Mouse (Mus musculus): ENCODE measurements at regions not wholly inside any gene's neighbourhood (a gene's known extent, or its start where the extent isn't known, plus 50 kb on each side); places are given as distances from the start of the nearest gene placed in this dataset.

DNA sequence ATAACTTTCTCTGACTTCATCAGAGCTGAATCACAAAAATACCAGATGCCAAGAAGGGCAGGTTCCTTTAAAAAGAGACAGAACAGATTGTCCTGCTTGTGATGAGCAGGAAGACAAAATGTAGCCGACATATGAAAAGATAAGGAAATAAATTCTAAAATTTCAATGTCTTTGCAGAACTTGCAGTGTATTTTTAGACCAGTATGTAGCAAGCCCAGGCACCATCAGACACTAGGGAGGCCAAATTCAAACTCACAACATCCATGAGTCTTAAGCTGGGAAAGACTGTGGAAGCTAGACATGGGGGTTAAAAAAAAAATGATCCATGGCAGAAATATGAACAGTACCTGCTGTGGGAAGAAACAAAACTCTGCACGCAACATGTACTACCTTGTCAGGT, 564.7 kb upstream of the Intu start:
- no peaks in the 10 kb centered on the region for H3K4me1 ChIP-seq (ENCODE audit: control insufficient read depth, insufficient read depth, insufficient read length)
- no peak overlapping the region for H3K27ac ChIP-seq (ENCODE audit: insufficient read depth, low read length)
- H3K27me3 ChIP-seq (ENCODE audit: control insufficient read depth, insufficient read depth, low read length), result no peaks in the 10 kb centered on the region
- no peaks in the 10 kb centered on the region for H3K36me3 ChIP-seq (ENCODE audit: control insufficient read depth, insufficient read depth, low read length)
- H3K4me3 ChIP-seq (ENCODE audit: extremely low read depth, insufficient read depth, insufficient read length), result no peak overlapping the region
- DNase-seq (ENCODE audit: low read depth in 1 of 2, low spot score in 2 of 2), result no peak
- TF ChIP-seq CTCF (IDR thresholded peaks at IDR 0.05; ENCODE audit: extremely low read depth, insufficient read depth, insufficient read length, insufficient replicate concordance) (no peak), POLR2A (IDR thresholded peaks at IDR 0.05; ENCODE audit: low read depth, low read length) (no peak)
- WGBS, result 83% methylated on average over 2 of the region's 2 CpGs

GRCm38 (mm10) chr3:39976937-39977336, 554.1 kb upstream of the Intu start:
- no peak for DNase-seq (ENCODE audit: low read depth in 1 of 2, low spot score in 2 of 2)
- no peak overlapping the region for H3K27ac ChIP-seq (ENCODE audit: insufficient read depth, low read length)
- H3K4me3 ChIP-seq (ENCODE audit: extremely low read depth, insufficient read depth, insufficient read length), result no peak overlapping the region
- TF ChIP-seq POLR2A (IDR thresholded peaks at IDR 0.05; ENCODE audit: low read depth, low read length) (no peak), CTCF (IDR thresholded peaks at IDR 0.05; ENCODE audit: extremely low read depth, insufficient read depth, insufficient read length, insufficient replicate concordance) (no peak)
- no peaks in the 10 kb centered on the region for H3K4me1 ChIP-seq (ENCODE audit: control insufficient read depth, insufficient read depth, insufficient read length)
- no peaks in the 10 kb centered on the region for H3K27me3 ChIP-seq (ENCODE audit: control insufficient read depth, insufficient read depth, low read length)
- H3K36me3 ChIP-seq (ENCODE audit: control insufficient read depth, insufficient read depth, low read length), result no peaks in the 10 kb centered on the region
- 88% methylated on average over 2 of the region's 2 CpGs for WGBS

- no peaks in the 10 kb centered on the region for H3K36me3 ChIP-seq (ENCODE audit: control insufficient read depth, insufficient read depth, low read length)
- no peak overlapping the region for H3K4me3 ChIP-seq (ENCODE audit: extremely low read depth, insufficient read depth, insufficient read length)
- H3K4me1 ChIP-seq (ENCODE audit: control insufficient read depth, insufficient read depth, insufficient read length), result no peaks in the 10 kb centered on the region
- DNase-seq (ENCODE audit: low read depth in 1 of 2, low spot score in 2 of 2), result no peak
- H3K27me3 ChIP-seq (ENCODE audit: control insufficient read depth, insufficient read depth, low read length), result no peaks in the 10 kb centered on the region
- WGBS, result 41% methylated on average over 3 of the region's 3 CpGs
- H3K27ac ChIP-seq (ENCODE audit: insufficient read depth, low read length), result no peak overlapping the region
- TF ChIP-seq POLR2A (IDR thresholded peaks at IDR 0.05; ENCODE audit: low read depth, low read length), result no peak
- no peak for TF ChIP-seq CTCF (IDR thresholded peaks at IDR 0.05; ENCODE audit: extremely low read depth, insufficient read depth, insufficient read length, insufficient replicate concordance)
These were observed 552.0 kb upstream of the Intu start for GRCm38 (mm10) chr3:39978916-39979679.

DNA sequence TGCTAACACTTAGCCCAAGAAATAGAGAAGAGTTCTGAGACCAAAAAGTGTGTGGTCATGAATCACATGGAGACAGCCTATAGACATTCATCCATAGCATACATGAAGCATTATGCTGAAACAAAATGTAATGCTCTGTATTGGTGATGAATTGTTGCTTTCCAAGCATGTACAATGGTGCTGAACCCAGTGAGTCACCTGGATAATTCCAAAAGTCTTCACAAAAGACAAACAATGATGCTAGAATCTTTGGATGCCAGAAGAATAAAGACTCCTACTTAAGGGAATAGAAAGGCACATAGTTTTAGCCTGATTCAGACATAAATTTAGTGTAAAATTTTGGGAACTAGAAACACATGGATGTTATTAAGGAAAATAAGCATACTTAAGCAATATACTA, 548.4 kb upstream of the Intu start:
- TF ChIP-seq CTCF (IDR thresholded peaks at IDR 0.05; ENCODE audit: extremely low read depth, insufficient read depth, insufficient read length, insufficient replicate concordance), result no peak
- no peak for TF ChIP-seq POLR2A (IDR thresholded peaks at IDR 0.05; ENCODE audit: low read depth, low read length)
- H3K4me3 ChIP-seq (ENCODE audit: extremely low read depth, insufficient read depth, insufficient read length), result no peak overlapping the region
- no peaks in the 10 kb centered on the region for H3K36me3 ChIP-seq (ENCODE audit: control insufficient read depth, insufficient read depth, low read length)
- no peaks in the 10 kb centered on the region for H3K4me1 ChIP-seq (ENCODE audit: control insufficient read depth, insufficient read depth, insufficient read length)
- no peak for DNase-seq (ENCODE audit: low read depth in 1 of 2, low spot score in 2 of 2)
- no peaks in the 10 kb centered on the region for H3K27me3 ChIP-seq (ENCODE audit: control insufficient read depth, insufficient read depth, low read length)
- no peak overlapping the region for H3K27ac ChIP-seq (ENCODE audit: insufficient read depth, low read length)

DNA sequence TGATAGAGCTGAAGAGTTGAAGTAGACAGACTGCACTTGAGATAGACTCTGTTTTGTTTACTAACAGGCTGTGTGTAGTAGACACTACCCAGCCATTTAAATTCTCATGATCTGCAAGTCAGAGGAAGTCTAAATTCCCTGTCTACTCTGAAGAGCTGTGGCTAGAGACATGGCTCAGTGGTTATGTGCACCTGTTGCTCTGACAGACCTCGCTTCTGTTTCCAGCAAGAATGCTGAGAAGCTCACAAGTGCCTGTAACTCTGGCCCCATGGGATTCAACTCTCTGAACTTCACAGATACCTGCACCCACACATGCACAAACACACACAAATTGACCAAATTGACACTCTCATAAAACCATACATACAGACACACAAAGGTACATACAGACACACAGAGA, 543.4 kb upstream of the Intu start:
- TF ChIP-seq POLR2A (IDR thresholded peaks at IDR 0.05; ENCODE audit: low read depth, low read length), result no peak
- TF ChIP-seq CTCF (IDR thresholded peaks at IDR 0.05; ENCODE audit: extremely low read depth, insufficient read depth, insufficient read length, insufficient replicate concordance), result no peak
- H3K4me3 ChIP-seq (ENCODE audit: extremely low read depth, insufficient read depth, insufficient read length), result no peak overlapping the region
- no peak overlapping the region for H3K27ac ChIP-seq (ENCODE audit: insufficient read depth, low read length)
- no peaks in the 10 kb centered on the region for H3K36me3 ChIP-seq (ENCODE audit: control insufficient read depth, insufficient read depth, low read length)
- no peaks in the 10 kb centered on the region for H3K27me3 ChIP-seq (ENCODE audit: control insufficient read depth, insufficient read depth, low read length)
- no peaks in the 10 kb centered on the region for H3K4me1 ChIP-seq (ENCODE audit: control insufficient read depth, insufficient read depth, insufficient read length)
- no peak for DNase-seq (ENCODE audit: low read depth in 1 of 2, low spot score in 2 of 2)
- 77% methylated on average over 1 of the region's 1 CpGs for WGBS

DNA sequence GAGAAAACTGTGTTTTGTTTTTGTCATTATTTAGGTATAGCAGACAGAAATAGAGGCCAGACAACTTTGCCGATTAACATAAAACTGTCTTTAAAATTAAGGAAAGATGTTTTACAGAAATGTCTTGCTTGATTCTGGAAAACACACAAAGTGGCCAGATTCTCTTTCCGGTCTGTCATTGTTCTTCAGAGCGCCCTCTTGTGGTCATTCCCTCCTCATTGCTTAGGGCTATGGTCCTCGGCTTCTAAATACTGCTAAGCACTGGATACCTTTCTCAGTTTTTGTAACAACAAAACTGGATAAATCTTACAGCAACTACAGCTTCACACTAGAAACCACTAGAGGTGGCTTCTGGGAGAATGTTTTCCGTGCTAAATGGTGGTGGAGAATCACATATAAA, 532.5 kb upstream of the Intu start:
- Histone ChIP-seq H3K4me1 (ENCODE audit: control insufficient read depth, insufficient read depth, insufficient read length) (no peaks in the 10 kb centered on the region), H3K27ac (ENCODE audit: insufficient read depth, low read length) (no peak overlapping the region), H3K36me3 (ENCODE audit: control insufficient read depth, insufficient read depth, low read length) (no peaks in the 10 kb centered on the region), H3K27me3 (ENCODE audit: control insufficient read depth, insufficient read depth, low read length) (no peaks in the 10 kb centered on the region), H3K4me3 (ENCODE audit: extremely low read depth, insufficient read depth, insufficient read length) (no peak overlapping the region)
- TF ChIP-seq CTCF (IDR thresholded peaks at IDR 0.05; ENCODE audit: extremely low read depth, insufficient read depth, insufficient read length, insufficient replicate concordance) (no peak), POLR2A (IDR thresholded peaks at IDR 0.05; ENCODE audit: low read depth, low read length) (no peak)
- 54% methylated on average over 5 of the region's 5 CpGs for WGBS
- DNase-seq (ENCODE audit: low read depth in 1 of 2, low spot score in 2 of 2), result no peak

GRCm38 (mm10) chr3:39999846-40000245, 531.2 kb upstream of the Intu start:
- H3K27me3 ChIP-seq (ENCODE audit: control insufficient read depth, insufficient read depth, low read length), result no peaks in the 10 kb centered on the region
- no peak overlapping the region for H3K27ac ChIP-seq (ENCODE audit: insufficient read depth, low read length)
- H3K4me1 ChIP-seq (ENCODE audit: control insufficient read depth, insufficient read depth, insufficient read length), result no peaks in the 10 kb centered on the region
- DNase-seq (ENCODE audit: low read depth in 1 of 2, low spot score in 2 of 2), result no peak
- WGBS, result 91% methylated on average over 1 of the region's 1 CpGs
- H3K4me3 ChIP-seq (ENCODE audit: extremely low read depth, insufficient read depth, insufficient read length), result no peak overlapping the region
- no peaks in the 10 kb centered on the region for H3K36me3 ChIP-seq (ENCODE audit: control insufficient read depth, insufficient read depth, low read length)
- TF ChIP-seq POLR2A (IDR thresholded peaks at IDR 0.05; ENCODE audit: low read depth, low read length) (no peak), CTCF (IDR thresholded peaks at IDR 0.05; ENCODE audit: extremely low read depth, insufficient read depth, insufficient read length, insufficient replicate concordance) (no peak)

Measured in spleen, adult 2 months (tissue).